Mouse (Mus musculus) ES-Bruce4 (cell line): ENCODE measurements around the gene Tmed10.

Source experiments
- CTCF ChIP-seq: IDR thresholded peaks from one replicate; pipeline ENCODE4 v1.8.1; 2011; ENCODE audit warnings: low read depth, low read length
- POLR2A ChIP-seq: IDR thresholded peaks from one replicate; pipeline ENCODE4 v1.8.1; 2011; ENCODE audit warnings: low read length; ENCODE audit not compliant: insufficient read depth

- TF ChIP-seq CTCF (no peak), POLR2A (no peak)
These were observed 13.1 kb downstream of the Tmed10 start for GRCm38 (mm10) chr12:85361580-85361979.
